Mouse (Mus musculus) effector memory CD4-positive, alpha-beta T cell, adult 5 months (primary cell): Measurements from ENCODE around the gene Rims1. TPM values are rescaled to one million over a fixed set of nuclear protein-coding genes. Genes with fewer than 3 reads are reported as not detected.

Source experiments
- polyA plus RNA-seq: library from polyadenylated mRNA; unstranded; fragments of 100-300 nt; shearing (Covaris generic); gene quantifications from one replicate; pipeline ENCODE4 v1.2.1, GENCODE M21; 2017

Rims1 gene
- not detected for polyA plus RNA-seq

DNA sequence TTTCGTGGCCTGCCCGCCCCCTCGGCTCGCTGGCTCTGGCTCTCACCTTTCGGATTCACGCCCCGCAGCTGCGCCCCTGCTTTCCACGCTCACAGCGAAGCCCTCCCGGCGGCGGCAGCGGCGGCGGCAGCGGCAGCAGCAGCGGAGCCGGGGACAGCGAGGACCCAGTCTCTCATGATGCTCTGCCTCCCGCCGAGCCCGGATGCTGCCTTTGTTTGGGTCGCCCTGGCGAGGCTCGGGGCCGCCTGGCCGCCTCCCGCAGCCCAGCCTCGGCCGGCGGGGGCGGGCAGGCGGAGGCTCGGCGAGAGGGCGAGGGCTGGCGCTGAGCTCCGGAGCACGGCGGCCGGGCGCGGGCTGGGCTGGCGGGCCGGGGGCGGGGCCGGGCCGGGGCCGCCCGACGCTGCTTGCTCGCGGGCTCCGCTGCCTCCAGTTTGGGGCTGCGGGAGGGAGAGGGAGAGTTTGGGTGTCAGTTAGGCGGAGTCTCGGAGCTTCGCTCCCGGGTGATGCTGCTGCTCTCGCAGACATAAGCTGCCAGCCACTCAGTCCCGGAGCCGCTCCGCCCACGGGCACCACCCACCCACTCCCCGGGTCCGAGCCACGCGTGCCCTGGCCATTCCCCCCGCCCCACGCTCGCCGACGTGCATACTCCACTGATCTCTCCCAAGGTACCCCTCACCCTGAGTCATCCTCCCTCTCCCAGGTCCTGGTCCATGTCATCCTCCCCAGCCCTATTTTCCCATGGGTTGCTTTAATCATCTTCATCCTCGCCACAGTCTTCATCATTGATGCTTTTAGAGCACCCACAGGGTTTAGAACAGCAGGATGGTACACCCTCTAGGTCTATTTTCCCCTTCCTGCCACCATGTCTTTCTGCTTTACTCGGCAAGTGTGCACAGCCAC, at the start of gene Rims1:
Rims1 (minus strand) TSS at position 269 of the 900 bp plus-strand sequence.

